Mouse (Mus musculus): ENCODE measurements around the gene Fkbp8. TPM values are rescaled to one million over a fixed set of nuclear protein-coding genes. Genes with fewer than 3 reads are reported as not detected.

The Fkbp8 gene
- polyA plus RNA-seq, 1 experiment from 2014 or later = 224 TPM

DNA sequence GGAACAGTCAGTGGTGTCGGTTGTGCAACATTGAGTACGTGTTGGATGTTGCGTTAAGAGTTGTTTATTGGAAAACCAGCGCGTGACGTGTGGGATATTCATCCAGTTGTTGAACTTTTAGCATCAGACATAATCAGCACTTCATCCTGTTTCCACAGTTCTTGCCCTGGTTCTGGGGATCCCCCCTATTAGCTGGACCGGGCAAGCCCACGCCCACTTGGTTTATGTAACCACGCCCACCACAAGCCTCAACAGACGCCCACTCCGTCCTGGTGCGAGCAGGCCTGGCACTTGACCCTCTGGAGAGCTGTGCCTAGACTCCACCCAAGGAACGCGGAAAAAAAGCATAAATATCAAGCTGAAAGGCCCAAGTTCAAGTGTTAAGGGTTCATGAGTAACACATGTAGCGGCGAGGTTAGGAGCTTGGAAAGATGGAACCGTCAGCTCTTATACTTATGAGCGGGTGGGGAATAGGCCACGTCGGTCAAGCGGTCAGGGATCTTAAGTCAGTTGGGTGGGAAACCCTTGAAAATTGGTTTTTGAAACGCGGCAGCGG, 10.6 kb downstream of the Fkbp8 start:
- H3K27me3 ChIP-seq (replicated peaks) = no peaks in the 10 kb centered on the region
- peaks cover 40% of the 10 kb centered on the region for H3K4me1 ChIP-seq
- 0 out of 2 replicates have a peak, but pooled peaks have one; percentile 3 for ATAC-seq
- H3K4me2 ChIP-seq = peak overlapping the region; percentile 97
- H3K9ac ChIP-seq = peak overlapping the region; percentile 71
- 18% methylated on average over 24 of the region's 24 CpGs for WGBS (ENCODE audit: insufficient replicate concordance)
- H3K4me3 ChIP-seq = peak overlapping the region; percentile 83
- no peaks in the 10 kb centered on the region for H3K9me3 ChIP-seq (replicated peaks)
- H3K27ac ChIP-seq = peak overlapping the region; percentile 98
- H3K36me3 ChIP-seq = peaks cover 47% of the 10 kb centered on the region

DNA sequence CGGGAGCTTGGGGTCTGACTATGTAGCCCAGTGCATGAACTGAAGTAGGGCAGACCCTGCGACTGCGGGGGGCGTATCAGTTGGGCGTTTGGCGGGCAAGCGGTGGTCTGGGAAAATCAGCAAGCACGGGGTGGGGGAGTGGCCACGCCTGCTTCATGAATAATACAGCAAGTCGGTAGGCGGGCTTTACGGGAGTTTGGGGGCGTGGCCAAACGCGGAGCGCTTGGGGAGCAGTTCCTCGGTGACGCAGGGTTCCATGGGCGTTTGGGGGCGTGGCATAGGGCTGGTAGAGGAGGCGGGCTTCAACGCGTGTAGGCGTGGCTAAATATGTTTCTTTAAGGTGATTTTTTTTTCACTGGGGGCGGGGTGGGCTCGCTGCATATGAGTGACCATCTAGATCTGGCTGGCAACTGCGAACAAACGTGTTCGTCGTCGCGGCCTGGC, 11.1 kb downstream of the Fkbp8 start:
- no peaks in the 10 kb centered on the region for H3K27me3 ChIP-seq (replicated peaks)
- peaks cover 44% of the 10 kb centered on the region for H3K36me3 ChIP-seq
- WGBS (ENCODE audit: insufficient replicate concordance) = under 1% methylated on average over 32 of the region's 32 CpGs
- H3K9me3 ChIP-seq (replicated peaks) = no peaks in the 10 kb centered on the region
- peak overlapping the region; percentile 97 for H3K4me2 ChIP-seq
- peak overlapping the region; percentile 83 for H3K4me3 ChIP-seq
- peak overlapping the region; percentile 90 for H3K9ac ChIP-seq
- peaks cover 46% of the 10 kb centered on the region for H3K4me1 ChIP-seq
- ATAC-seq = peak; percentile 64
- peak overlapping the region; percentile 98 for H3K27ac ChIP-seq

DNA sequence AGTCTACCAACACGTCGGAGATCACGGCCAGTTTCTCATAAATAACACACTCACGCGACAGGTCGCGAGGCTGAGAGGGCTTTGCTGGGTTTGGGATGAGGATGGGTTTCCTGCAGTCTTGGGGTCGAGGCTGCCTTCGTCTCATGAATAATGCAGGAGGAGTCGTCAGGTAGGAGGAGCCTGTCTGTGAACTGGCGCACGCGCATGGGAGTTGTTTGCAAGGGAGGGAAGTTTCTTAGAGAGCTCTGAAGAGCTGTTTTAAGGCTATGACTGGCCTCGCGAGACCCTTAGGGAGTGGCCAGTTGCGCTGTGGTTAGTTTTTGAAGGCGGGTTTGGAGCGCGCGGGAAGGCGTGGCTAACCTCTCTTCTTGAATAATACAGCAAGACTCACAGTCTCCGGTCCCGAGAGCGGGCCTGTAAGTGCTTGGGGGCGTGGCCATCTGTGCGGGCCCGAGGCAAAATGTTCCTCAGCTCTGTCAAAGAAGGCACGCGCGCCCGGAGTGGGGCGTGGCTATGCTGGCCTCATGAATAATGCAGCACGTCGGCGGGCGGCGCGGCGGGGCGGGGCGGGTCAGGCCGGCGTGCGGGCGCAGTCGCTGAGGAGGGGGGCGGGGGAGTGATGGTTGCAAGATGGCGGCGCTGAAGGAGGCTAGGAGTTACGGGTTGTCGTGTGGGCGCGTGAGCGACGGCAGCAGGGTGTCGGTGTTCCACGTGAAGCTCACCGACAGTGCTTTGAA, 11.7 kb downstream of the Fkbp8 start, which contains the start of gene Ell:
Gene Ell (plus strand): TSS at position 381 of the 737 bp plus-strand sequence.
- H3K36me3 ChIP-seq = peaks cover 39% of the 10 kb centered on the region
- peak within 1 kb of the TSS; percentile 97 for H3K4me2 ChIP-seq
- H3K27ac ChIP-seq = peak within 1 kb of the TSS; percentile 98
- no peaks in the 10 kb centered on the region for H3K9me3 ChIP-seq (replicated peaks)
- no peaks in the 10 kb centered on the region for H3K27me3 ChIP-seq (replicated peaks)
- under 1% methylated on average over 56 of the region's 58 CpGs for WGBS (ENCODE audit: insufficient replicate concordance)
- ATAC-seq = peak; percentile 84
- peak within 1 kb of the TSS; percentile 90 for H3K9ac ChIP-seq
- H3K4me1 ChIP-seq = peaks cover 52% of the 10 kb centered on the region
- H3K4me3 ChIP-seq = peak within 1 kb of the TSS; percentile 83

DNA sequence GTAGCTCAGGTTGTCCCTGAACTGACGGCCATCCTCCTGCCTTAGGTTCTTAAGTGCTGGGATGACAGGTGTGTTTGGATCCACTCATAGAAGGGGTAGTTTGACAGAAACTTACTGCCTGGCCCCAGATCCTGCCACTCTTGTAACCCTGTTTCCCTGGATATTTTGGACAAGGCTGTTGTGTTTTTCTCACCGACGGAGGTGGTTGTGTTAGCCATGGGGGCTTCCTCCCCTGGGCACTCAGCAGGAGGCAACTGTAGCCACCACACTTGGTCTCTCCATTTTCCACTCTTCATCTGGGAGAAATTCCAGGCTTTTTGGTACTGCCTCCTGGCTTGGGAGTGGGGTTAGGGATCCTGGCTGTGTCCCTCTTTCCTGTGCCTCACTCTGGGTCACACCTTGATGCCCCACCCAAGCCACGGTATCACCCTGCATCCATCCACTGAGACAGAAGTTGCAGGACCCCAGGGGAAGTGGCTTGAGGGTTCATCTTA, 12.5 kb downstream of the Fkbp8 start:
- H3K4me2 ChIP-seq = peak overlapping the region; percentile 97
- H3K36me3 ChIP-seq = peaks cover 30% of the 10 kb centered on the region
- peak overlapping the region; percentile 83 for H3K4me3 ChIP-seq
- peak overlapping the region; percentile 90 for H3K9ac ChIP-seq
- no peaks in the 10 kb centered on the region for H3K9me3 ChIP-seq (replicated peaks)
- no peaks in the 10 kb centered on the region for H3K27me3 ChIP-seq (replicated peaks)
- 5% methylated on average over 4 of the region's 4 CpGs for WGBS (ENCODE audit: insufficient replicate concordance)
- H3K4me1 ChIP-seq = peaks cover 60% of the 10 kb centered on the region
- no peak for ATAC-seq
- H3K27ac ChIP-seq = peak overlapping the region; percentile 98

DNA sequence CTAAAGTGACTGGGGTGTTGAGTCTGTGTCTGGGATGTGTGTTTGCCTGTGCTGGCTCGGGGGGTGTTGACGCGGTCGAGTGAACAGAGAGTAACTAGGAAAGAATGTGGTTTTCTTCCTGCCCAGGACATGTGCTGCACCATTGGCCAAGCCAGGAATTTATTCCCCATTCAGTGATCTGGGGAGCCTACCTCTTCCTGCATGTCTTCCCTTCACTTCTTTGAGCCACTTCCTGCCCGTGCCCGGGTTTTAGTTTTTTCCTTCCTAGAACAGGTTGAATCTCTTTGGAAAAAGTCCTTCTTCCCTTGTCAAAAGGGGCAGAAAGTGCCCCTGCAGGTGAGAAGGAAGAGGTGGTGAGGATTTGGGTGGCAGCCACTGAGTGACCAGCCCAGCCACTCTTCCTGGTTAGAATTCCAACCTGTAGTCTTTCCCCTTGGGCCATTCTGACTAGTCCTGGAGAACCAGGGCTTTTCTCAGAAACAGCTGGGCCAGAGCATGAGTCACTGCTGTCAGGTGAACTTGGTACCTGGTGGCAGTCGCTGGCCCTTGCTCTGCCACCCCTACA, 13.1 kb downstream of the Fkbp8 start:
- peaks cover 64% of the 10 kb centered on the region for H3K4me1 ChIP-seq
- peaks cover 25% of the 10 kb centered on the region for H3K36me3 ChIP-seq
- peak overlapping the region; percentile 98 for H3K27ac ChIP-seq
- H3K9me3 ChIP-seq (replicated peaks) = no peaks in the 10 kb centered on the region
- ATAC-seq = no peak
- WGBS (ENCODE audit: insufficient replicate concordance) = 31% methylated on average over 7 of the region's 7 CpGs
- peak overlapping the region; percentile 97 for H3K4me2 ChIP-seq
- H3K27me3 ChIP-seq (replicated peaks) = no peaks in the 10 kb centered on the region
- H3K9ac ChIP-seq = peak overlapping the region; percentile 90
- H3K4me3 ChIP-seq = peak overlapping the region; percentile 83

DNA sequence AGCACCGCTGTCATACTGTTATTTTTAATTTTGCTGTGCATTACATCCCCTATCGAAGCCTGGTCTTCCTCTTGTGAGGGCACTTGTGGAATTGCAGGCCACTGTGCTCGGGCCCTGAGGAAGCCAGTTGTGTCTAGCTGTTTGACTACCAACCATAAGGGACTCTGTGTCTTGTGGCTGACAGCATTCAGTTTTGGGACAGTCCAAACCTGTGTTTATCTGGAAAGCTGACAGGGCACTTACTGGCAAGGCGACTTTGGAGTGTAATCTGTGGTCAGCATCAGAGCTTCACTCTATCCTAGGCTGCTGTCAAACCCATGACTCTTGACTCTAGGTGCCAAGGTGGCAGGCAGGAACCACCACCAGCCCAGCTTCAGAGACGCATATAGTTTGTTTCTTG, 13.6 kb downstream of the Fkbp8 start:
- Histone ChIP-seq H3K4me1 (peaks cover 69% of the 10 kb centered on the region), H3K9ac (peak overlapping the region; percentile 90), H3K4me3 (peak overlapping the region; percentile 83), H3K9me3 (replicated peaks) (no peaks in the 10 kb centered on the region), H3K27ac (peak overlapping the region; percentile 98), H3K4me2 (peak overlapping the region; percentile 97), H3K27me3 (replicated peaks) (no peaks in the 10 kb centered on the region), H3K36me3 (peaks cover 20% of the 10 kb centered on the region)
- no peak for ATAC-seq
- WGBS (ENCODE audit: insufficient replicate concordance) = 62% methylated on average over 5 of the region's 5 CpGs

DNA sequence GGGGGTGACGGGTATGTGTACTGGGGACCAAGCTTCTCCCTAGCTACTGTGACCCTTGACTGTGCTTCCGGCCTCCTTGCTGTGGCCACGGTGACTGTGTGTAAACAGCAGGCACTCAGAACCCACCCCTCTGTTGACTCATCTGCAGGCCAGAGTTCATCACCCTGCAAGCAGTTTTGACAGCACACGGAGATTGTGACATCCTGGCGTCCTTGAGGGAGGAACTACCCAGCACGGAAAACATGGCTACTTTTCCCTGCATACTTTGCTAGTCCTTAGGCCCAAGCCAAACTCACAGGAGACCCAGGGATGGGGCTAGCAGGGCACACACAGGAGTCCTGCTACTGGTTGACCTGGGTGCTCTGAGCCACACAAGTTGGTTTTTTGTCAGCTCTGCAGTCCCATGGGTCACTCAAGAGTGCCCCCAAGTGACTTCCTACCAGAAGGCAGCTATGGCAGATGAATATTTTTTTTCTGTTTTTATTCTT, 16.7 kb downstream of the Fkbp8 start:
- Histone ChIP-seq H3K4me3 (no peak overlapping the region), H3K27ac (peak overlapping the region; percentile 78), H3K4me1 (peaks cover 90% of the 10 kb centered on the region), H3K27me3 (replicated peaks) (no peaks in the 10 kb centered on the region), H3K4me2 (peak overlapping the region; percentile 9), H3K9ac (no peak overlapping the region; the same call in 1 of the 2 replicates), H3K36me3 (peaks cover 3% of the 10 kb centered on the region; the same call in 1 of the 2 replicates), H3K9me3 (replicated peaks) (no peaks in the 10 kb centered on the region)
- 47% methylated on average over 6 of the region's 6 CpGs for WGBS (ENCODE audit: insufficient replicate concordance)
- no peak for ATAC-seq

DNA sequence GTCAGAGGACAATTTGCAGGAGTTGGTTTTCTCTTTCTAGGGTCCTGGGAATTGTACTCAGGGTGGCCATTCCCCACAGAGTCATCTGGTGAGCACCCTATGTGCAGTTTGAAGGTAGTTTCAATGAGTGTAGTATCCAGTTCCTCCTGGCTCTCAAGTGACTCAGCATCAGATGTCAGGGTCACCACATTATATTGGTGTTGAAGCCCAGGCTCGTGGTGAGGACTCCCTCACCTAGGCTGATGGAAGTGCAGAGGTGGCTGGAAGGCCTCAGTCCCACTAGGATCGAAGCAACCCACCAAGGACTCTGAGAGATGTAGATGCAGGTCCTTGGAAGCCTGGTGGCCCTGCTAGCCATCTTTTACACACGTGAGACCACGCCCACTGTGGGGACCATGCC, 18.9 kb downstream of the Fkbp8 start:
- WGBS (ENCODE audit: insufficient replicate concordance) = 46% methylated on average over 4 of the region's 4 CpGs
- H3K36me3 ChIP-seq = peaks cover 3% of the 10 kb centered on the region; the same call in 1 of the 2 replicates
- peaks cover 90% of the 10 kb centered on the region for H3K4me1 ChIP-seq

DNA sequence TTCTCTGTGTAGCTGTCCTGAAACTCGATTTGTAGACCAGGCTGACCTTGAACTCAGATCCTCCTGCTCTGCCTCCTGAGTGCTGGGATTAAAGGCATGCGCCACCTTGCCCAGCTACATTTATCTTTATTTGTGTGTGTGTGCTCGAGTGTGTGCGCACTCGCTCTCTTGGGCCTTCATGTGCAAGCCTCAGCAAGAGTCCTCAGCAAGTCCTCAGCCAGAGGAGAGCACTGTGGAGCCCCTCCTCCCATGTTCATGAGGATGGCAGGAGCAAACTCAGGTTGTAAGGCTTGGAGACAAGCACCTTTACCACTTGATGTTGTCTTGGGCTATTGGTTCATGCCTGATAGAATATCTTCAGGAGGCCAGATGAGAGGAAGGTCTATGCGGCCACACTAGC, 20.2 kb downstream of the Fkbp8 start:
- H3K36me3 ChIP-seq = peaks cover 3% of the 10 kb centered on the region; the same call in 1 of the 2 replicates
- 74% methylated on average over 6 of the region's 6 CpGs for WGBS (ENCODE audit: insufficient replicate concordance)
- peaks cover 91% of the 10 kb centered on the region for H3K4me1 ChIP-seq
- no peaks in the 10 kb centered on the region for H3K27me3 ChIP-seq (replicated peaks)
- no peak overlapping the region for H3K4me2 ChIP-seq
- no peak overlapping the region for H3K4me3 ChIP-seq
- no peak overlapping the region for H3K9ac ChIP-seq
- H3K9me3 ChIP-seq (replicated peaks) = no peaks in the 10 kb centered on the region
- H3K27ac ChIP-seq = no peak overlapping the region
- ATAC-seq = no peak

More for the DNA sequence above, 18.9 kb downstream of the Fkbp8 start:
- Histone ChIP-seq H3K9ac (0 out of 2 replicates have a peak overlapping the region, but pooled peaks have one; percentile 9), H3K4me3 (no peak overlapping the region), H3K9me3 (replicated peaks) (no peaks in the 10 kb centered on the region), H3K27me3 (replicated peaks) (no peaks in the 10 kb centered on the region), H3K4me2 (no peak overlapping the region), H3K27ac (0 out of 2 replicates have a peak overlapping the region, but pooled peaks have one; percentile 16)
- no peak for ATAC-seq

DNA sequence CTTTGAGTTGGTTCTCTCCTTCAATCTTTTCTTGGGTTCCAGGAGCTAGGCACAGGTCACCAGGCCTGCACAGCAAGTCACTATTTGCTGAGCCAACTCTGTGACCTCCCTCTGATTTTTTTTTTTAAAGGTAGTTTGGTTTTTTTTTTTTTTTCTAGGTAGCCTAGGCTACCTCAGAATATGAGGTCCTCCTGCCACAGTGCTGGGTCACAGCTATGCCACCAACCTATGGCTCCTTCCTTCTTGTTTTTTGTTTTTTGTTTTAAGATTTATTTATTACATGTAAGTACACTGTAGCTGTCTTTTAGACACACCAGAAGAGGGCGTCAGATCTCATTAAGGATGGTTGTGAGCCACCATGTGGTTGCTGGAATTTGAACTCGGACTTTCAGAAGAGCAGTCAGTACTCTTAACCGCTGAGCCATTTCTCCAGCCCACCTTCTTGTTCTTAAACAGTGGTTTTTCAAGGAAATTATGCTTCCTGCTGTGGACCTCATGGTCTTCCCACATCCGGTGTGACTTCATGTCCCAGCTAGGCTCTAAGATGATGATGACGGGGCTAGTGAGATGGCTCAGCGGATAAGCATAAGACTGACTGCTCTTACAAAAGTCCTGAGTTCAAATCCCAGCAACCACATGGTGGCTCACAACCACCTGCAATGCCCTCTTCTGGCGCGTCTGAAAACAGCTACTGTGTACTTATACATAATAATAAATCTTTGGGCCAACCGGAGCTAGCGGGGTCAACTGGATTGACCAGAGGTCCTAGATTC, 22.1 kb downstream of the Fkbp8 start:
- no peak overlapping the region for H3K9ac ChIP-seq
- H3K4me2 ChIP-seq = no peak overlapping the region
- no peaks in the 10 kb centered on the region; the same call in 1 of the 2 replicates for H3K36me3 ChIP-seq
- no peak for ATAC-seq
- H3K27me3 ChIP-seq (replicated peaks) = no peaks in the 10 kb centered on the region
- 52% methylated on average over 10 of the region's 10 CpGs for WGBS (ENCODE audit: insufficient replicate concordance)
- no peak overlapping the region for H3K27ac ChIP-seq
- peaks cover 91% of the 10 kb centered on the region for H3K4me1 ChIP-seq
- H3K4me3 ChIP-seq = no peak overlapping the region
- H3K9me3 ChIP-seq (replicated peaks) = no peaks in the 10 kb centered on the region

DNA sequence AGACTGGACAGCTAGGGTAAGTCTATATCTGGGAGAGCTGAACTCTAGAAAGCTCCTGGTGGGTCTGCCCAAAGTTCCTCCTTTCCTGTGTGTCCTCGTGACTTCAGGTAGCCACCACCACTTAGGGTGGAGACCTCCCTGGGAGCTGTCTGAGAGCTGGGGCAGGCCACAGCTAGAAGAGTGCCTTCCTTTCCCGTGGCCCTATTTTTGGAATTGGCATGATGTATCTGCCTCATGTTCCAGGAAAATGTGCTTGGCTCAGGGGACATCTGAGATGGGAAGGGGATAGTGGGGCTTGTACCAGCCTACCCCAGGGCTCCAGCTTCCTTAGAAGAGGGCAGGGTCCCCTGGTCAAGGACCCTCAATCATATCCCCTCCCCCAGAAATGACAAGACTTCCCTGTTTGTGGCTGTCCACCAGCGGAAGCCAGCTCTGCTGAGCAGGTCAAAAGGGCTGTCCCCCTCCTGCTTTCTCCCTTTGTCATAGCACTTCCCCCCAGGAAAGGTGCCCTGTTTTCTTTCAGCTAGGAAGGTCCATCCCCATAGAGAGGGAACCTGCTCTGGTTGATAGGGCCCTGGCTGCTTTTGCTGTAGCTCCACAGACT, 24.1 kb downstream of the Fkbp8 start:
- Histone ChIP-seq H3K4me1 (peaks cover 89% of the 10 kb centered on the region), H3K4me3 (no peak overlapping the region), H3K27ac (peak overlapping the region; percentile 13; the same call in 1 of the 2 replicates), H3K4me2 (no peak overlapping the region), H3K36me3 (peaks cover 2% of the 10 kb centered on the region; the same call in 1 of the 2 replicates), H3K27me3 (replicated peaks) (no peaks in the 10 kb centered on the region), H3K9ac (0 out of 2 replicates have a peak overlapping the region, but pooled peaks have one; percentile 11), H3K9me3 (replicated peaks) (no peaks in the 10 kb centered on the region)
- ATAC-seq = no peak
- 34% methylated on average over 3 of the region's 3 CpGs for WGBS (ENCODE audit: insufficient replicate concordance)

All from liver, embryonic 12.5 days (tissue).